In the genomic region with DNA sequence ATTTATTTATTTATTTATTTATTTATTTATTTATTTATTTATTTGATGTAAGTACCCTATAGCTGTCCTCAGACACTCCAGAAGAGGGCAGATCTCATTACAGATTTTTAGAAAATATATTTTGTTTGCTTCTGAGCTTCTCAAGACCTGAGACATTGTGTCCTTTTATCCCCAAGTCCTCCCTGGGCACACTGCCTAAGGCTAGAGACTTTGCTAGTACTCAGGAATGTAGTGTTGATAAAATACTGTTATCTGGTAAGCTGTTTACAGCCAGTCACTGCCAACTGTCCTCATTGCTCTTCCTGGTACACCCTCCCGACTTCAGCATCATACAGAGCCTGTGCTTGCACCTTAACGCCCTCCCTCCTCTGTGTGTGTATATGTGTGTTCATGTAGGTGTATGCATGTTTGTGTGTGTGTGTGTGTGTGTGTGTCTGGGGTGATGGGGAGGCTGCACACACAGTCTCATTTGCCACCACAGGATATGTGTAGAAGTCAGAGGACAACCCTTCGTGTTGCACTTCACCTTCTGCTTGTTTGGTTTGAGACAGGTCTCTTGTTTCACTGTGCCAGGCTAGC, we compare ENCODE assay signal across 32 mouse cellular contexts. TPM values are rescaled to one million over a fixed set of nuclear protein-coding genes. Genes with fewer than 3 reads are reported as not detected.
A peak's percentile ranks its signal among the peaks of the same experiment; 100 is the strongest.
DNase-seq lines count a peak whose midpoint lies in the region; ATAC-seq and TF ChIP-seq lines count a peak whose summit lies in the region.
"Had no signal": no experiment of that assay in that cellular context is flagged by ENCODE, and none has a peak within 500 bp of the region (broad histone marks: within the 10 kb centered on the region; RNA-seq: fewer than 3 reads in every experiment).

No protein-coding gene starts in this region.

- no peak overlapping the region for H3K9ac ChIP-seq in lung, postnatal 0 days (replicated peaks; ENCODE audit: low read depth)
- H3K9ac ChIP-seq: embryonic facial prominence, embryonic 12.5 days; hindbrain, embryonic 15.5 days; liver, embryonic 13.5 days; lung, embryonic 15.5 days; neural tube, embryonic 12.5 days had no signal

- peak; percentile 80 for DNase-seq in heart, adult 11 months
- DNase-seq in heart, adult 9 months (ENCODE audit: low spot score in 2 of 2), result no peak
- peak; percentile 42 for DNase-seq in lung, postnatal 0 days (ENCODE audit: low spot score)
- no peak for DNase-seq in lung, postnatal 25 days (ENCODE audit: low spot score)
- DNase-seq in A20 (ENCODE audit: low read depth, low spot score), result peak; percentile 28
- DNase-seq in testis, postnatal 10 days (ENCODE audit: low spot score), result peak; percentile 65
- DNase-seq in Muller cell, postnatal 12 days (ENCODE audit: inconsistent ontology term), result no peak
- DNase-seq: adrenal gland, postnatal 14 days; cerebellum, adult 11 months; cerebellum, adult 9-10 months; cerebellum, postnatal 36 days; embryo, embryonic 11 days; gastrocnemius, postnatal 25 days; heart, adult 18-20 months; heart, postnatal 14 days; kidney, adult 2 months; kidney, postnatal 36 days; left cerebral cortex, postnatal 4 days; liver, embryonic 13.5 days; right cerebral cortex, adult 18-20 months had no signal

- no peak overlapping the region for H3K4me3 ChIP-seq in lung, postnatal 0 days (ENCODE audit: low read depth, low read length)
- H3K4me3 ChIP-seq: embryonic facial prominence, embryonic 12.5 days; hindbrain, embryonic 10.5 days; hindbrain, embryonic 15.5 days; layer of hippocampus, adult 2 months; liver, embryonic 13.5 days; lung, embryonic 15.5 days; midbrain, embryonic 10.5 days; myocyte; neural tube, embryonic 12.5 days had no signal

- no peaks in the 10 kb centered on the region for H3K27me3 ChIP-seq in lung, postnatal 0 days (replicated peaks; ENCODE audit: insufficient read depth, low read length)
- H3K27me3 ChIP-seq: hindbrain, embryonic 15.5 days; liver, embryonic 13.5 days; neural tube, embryonic 12.5 days had no signal

- no peaks in the 10 kb centered on the region for H3K9me3 ChIP-seq in lung, postnatal 0 days (ENCODE audit: low read length)
- H3K9me3 ChIP-seq: embryonic facial prominence, embryonic 12.5 days; G1E; hindbrain, embryonic 10.5 days; hindbrain, embryonic 15.5 days; liver, embryonic 13.5 days; lung, embryonic 15.5 days; midbrain, embryonic 10.5 days; neural tube, embryonic 12.5 days had no signal

- ATAC-seq in lung, postnatal 0 days, result peak; percentile 36; the same call in 1 of the 2 replicates
- ATAC-seq: forebrain, embryonic 14.5 days; inflammation-experienced regulatory T-cells, adult 6 months had no signal

- H3K4me2 ChIP-seq in lung, postnatal 0 days (replicated peaks; ENCODE audit: low read depth, low read length), result no peak overlapping the region
- H3K4me2 ChIP-seq: embryonic facial prominence, embryonic 12.5 days; hindbrain, embryonic 15.5 days; liver, embryonic 13.5 days; lung, embryonic 15.5 days; neural tube, embryonic 12.5 days had no signal

- H3K36me3 ChIP-seq in lung, postnatal 0 days (ENCODE audit: insufficient read depth, low read length), result no peaks in the 10 kb centered on the region
- H3K36me3 ChIP-seq: embryonic facial prominence, embryonic 12.5 days; G1E; hindbrain, embryonic 10.5 days; hindbrain, embryonic 15.5 days; liver, embryonic 13.5 days; lung, embryonic 15.5 days; midbrain, embryonic 10.5 days; neural tube, embryonic 12.5 days had no signal

- H3K27ac ChIP-seq in lung, postnatal 0 days (ENCODE audit: low read length), result no peak overlapping the region
- H3K27ac ChIP-seq: embryonic facial prominence, embryonic 12.5 days; hindbrain, embryonic 10.5 days; hindbrain, embryonic 15.5 days; layer of hippocampus, adult 2 months; liver, embryonic 13.5 days; lung, embryonic 15.5 days; midbrain, embryonic 10.5 days; neural tube, embryonic 12.5 days had no signal

- TF ChIP-seq EP300 in lung, postnatal 0 days (IDR thresholded peaks at IDR 0.05), result no peak

- WGBS in lung, postnatal 0 days, result 42% methylated on average over 3 of the region's 3 CpGs

- H3K4me1 ChIP-seq in lung, postnatal 0 days (ENCODE audit: insufficient read depth, low read depth, low read length), result peaks cover 6% of the 10 kb centered on the region; the same call in 1 of the 2 replicates
- H3K4me1 ChIP-seq: hindbrain, embryonic 15.5 days had no signal

- no peak for TF ChIP-seq CTCF in lung, postnatal 0 days (IDR thresholded peaks at IDR 0.05)

RNA-seq across cellular contexts. Expression of a gene that starts 22.3 kb away (rescaled TPM):
- polyA plus RNA-seq in lung, postnatal 0 days (2015; fragmentation: Nextera tagmentation; extraction: Ambion mirVana), result 0.15 and 0.44 TPM in 2 replicates
- polyA plus RNA-seq: G1E; inflammation-experienced regulatory T-cells, adult 6 months; kidney, embryonic 16.5 days; myocyte had no signal

RNA-seq across cellular contexts. Expression of a gene that starts 23.0 kb away (rescaled TPM):
- 2.8 and 3.3 TPM in 2 replicates for polyA plus RNA-seq in lung, postnatal 0 days (2015; fragmentation: Nextera tagmentation; extraction: Ambion mirVana)
- polyA plus RNA-seq: inflammation-experienced regulatory T-cells, adult 6 months had no signal

RNA-seq across cellular contexts. Expression of a gene that starts 42.7 kb away (rescaled TPM):
- polyA plus RNA-seq in lung, postnatal 0 days (2015; fragmentation: Nextera tagmentation; extraction: Ambion mirVana), result 16.0 and 22.4 TPM in 2 replicates

RNA-seq across cellular contexts. Expression of a gene that starts 45.4 kb away (rescaled TPM):
- polyA plus RNA-seq in lung, postnatal 0 days (2015; fragmentation: Nextera tagmentation; extraction: Ambion mirVana), result 195 and 214 TPM in 2 replicates

RNA-seq across cellular contexts. Expression of a gene that starts 59.0 kb away (rescaled TPM):
- 1.9 and 2.0 TPM in 2 replicates for polyA plus RNA-seq in lung, postnatal 0 days (2015; fragmentation: Nextera tagmentation; extraction: Ambion mirVana)
- polyA plus RNA-seq: inflammation-experienced regulatory T-cells, adult 6 months had no signal

Comparison
In these comparisons a context has a peak if more than half of its experiments do, and no peak if none do; other contexts are left out.
1. DNase-seq: peak in heart, adult 11 months (single experiment), lung, postnatal 0 days (single experiment), A20 (single experiment) and testis, postnatal 10 days (single experiment); none in heart, adult 9 months (0 of 2), lung, postnatal 25 days (single experiment) and Muller cell, postnatal 12 days (single experiment).